Mouse (Mus musculus): Measurements from ENCODE around the gene Gm44503.
A peak's percentile ranks its signal among the peaks of the same experiment; 100 is the strongest.

Gm44503 gene

GRCm38 (mm10) chr9:72972984-72973383, 14.3 kb downstream of the Gm44503 start:
- no peak for DNase-seq (ENCODE audit: low spot score in 2 of 2)

DNA sequence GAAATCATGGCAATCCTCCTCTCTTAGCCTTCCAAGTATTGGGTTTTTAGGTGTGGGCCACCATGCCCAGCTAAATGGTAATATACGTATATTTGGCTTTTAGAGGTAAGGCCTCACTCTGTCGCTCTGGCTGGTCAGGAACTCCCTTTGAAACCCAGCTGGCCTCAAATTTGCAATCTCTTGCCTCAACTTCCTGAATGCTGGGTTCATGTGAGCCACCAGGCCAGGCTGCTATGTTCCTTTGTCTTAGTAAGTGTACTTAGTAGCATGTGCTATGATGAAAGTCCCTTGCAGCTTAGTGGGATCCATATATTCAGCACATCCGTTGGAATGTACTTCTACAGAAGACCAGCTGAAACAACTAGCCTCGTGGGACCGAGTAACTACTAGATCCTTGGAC, 16.1 kb downstream of the Gm44503 start:
- no peak for DNase-seq (ENCODE audit: low spot score in 2 of 2)

GRCm38 (mm10) chr9:72975242-72975641, 16.6 kb downstream of the Gm44503 start:
- DNase-seq (ENCODE audit: low spot score in 2 of 2) = no peak

DNA sequence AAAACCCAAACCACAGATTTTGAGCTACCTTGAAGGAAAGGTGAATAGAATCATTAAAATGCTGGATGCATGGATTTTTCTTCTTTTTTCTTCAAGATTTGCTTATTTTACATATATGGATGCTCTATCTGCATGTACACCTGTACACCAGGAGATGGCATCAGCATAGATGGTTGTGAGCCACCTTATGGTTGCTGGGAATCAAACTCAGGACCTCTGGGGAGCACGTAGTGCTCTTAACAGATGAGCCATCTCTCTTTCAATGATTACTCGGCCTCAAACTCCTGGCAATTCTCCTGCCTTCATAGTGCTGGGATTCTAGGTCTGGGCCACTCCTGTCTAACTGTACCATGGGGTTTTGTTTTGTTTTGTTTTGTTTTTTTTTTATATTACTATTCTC, 24.4 kb downstream of the Gm44503 start:
- no peak for DNase-seq (ENCODE audit: low spot score in 2 of 2)

DNA sequence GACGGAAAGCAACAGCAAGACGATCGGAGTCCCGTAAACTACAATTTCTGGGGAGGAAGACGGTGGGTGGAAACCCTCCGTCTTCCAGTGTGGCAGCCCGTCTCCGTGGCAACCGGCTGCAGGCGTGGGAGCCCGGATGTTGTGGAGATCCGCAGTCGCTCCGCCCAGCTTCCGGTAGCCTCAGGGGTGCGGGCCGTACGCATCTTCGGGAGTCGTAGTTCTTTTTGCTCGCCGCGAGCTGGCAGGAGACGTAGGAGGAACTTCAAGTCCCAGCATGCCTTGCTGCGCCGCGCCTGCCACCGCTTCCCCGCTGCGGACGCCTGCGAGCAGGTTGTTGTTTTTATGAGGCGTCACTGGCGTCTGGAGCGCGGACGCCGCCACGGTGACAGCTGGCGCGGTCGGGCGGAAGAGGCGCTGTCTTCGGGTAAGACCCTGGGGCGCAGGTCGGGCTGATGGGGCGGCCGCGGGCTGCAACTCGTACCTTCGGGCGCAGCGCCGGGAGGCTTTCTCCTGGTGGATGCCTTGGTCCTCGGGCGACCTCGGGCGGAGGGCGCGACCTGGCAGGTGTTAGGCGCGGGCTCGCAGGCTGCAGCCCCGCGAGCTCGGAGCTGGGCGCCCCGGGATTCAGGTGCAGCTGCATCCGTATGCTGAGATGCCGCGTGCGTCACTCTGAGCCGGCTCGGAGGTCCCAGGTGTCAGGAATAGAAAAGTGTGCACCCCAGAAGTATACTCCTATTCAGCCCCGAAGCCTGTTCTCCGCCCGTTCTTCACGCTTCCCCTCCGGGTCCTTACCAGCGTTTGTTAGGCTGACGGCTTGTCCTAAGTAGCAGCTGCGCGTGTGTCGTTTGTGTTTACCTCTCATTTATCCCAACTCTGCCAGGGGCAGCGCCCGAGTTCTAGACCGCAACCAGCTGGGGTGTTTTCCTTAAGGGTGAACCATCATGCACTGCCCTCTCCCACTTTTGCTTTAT, 26.9 kb downstream of the Gm44503 start, which contains the start of the genes Ccpg1os and Ccpg1:
TSS of gene Ccpg1os (minus strand) at position 133 of the 971 bp plus-strand sequence.
TSS of gene Ccpg1 (plus strand) at position 180 of the 971 bp plus-strand sequence.
- peak; percentile 90 to 96 for DNase-seq (ENCODE audit: low spot score in 2 of 2)

GRCm38 (mm10) chr9:72987703-72988102, 29.1 kb downstream of the Gm44503 start:
- no peak for DNase-seq (ENCODE audit: low spot score in 2 of 2)

DNA sequence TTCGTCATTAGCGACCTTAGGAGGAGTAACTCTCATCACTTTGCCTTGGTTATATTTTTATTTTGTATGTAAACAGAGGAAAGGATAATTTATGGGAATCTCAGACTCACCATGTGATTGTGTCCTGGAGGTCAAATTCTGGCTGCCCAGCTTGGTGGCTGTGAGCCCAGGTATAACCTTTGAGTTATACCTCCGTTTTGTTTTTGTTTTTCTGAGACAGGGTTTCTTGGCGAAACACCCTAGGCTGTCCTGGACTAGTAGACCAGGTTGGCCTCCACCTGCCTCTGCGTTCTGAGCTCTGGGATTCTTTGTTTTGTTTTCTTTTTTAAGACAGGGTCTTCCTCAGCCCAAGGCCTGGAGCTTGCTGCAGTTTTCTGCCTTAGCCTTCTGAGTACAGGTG, 30.1 kb downstream of the Gm44503 start:
- DNase-seq (ENCODE audit: low spot score in 2 of 2) = no peak

GRCm38 (mm10) chr9:72991420-72991819, 32.8 kb downstream of the Gm44503 start:
- DNase-seq (ENCODE audit: low spot score in 2 of 2) = no peak

GRCm38 (mm10) chr9:72992576-72992975, 33.9 kb downstream of the Gm44503 start:
- no peak for DNase-seq (ENCODE audit: low spot score in 2 of 2)

- DNase-seq (ENCODE audit: low spot score in 2 of 2) = no peak
These were observed 37.5 kb downstream of the Gm44503 start for GRCm38 (mm10) chr9:72996167-72996566.

DNA sequence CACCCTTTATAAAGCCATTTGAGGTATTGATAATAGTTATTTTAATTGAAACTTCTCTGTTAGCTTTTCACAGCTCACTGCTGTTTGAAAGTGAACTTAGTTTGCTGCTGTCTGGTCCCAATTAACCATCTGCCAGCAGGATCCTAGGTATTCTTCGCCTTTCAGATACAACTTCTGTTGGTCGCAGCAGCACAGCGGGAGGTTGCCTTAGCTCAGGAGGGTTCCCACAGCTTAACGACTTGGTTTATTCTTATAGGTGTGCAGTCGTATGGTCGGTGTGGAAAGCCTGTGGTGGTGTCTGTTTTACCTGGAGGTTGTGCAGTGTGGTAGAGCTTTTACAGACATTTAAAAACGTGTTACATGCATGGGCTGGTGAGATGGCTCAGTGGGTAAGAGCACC, 38.2 kb downstream of the Gm44503 start:
- no peak for DNase-seq (ENCODE audit: low spot score in 2 of 2)

GRCm38 (mm10) chr9:73000487-73000886, 41.8 kb downstream of the Gm44503 start:
- no peak for DNase-seq (ENCODE audit: low spot score in 2 of 2)

DNA sequence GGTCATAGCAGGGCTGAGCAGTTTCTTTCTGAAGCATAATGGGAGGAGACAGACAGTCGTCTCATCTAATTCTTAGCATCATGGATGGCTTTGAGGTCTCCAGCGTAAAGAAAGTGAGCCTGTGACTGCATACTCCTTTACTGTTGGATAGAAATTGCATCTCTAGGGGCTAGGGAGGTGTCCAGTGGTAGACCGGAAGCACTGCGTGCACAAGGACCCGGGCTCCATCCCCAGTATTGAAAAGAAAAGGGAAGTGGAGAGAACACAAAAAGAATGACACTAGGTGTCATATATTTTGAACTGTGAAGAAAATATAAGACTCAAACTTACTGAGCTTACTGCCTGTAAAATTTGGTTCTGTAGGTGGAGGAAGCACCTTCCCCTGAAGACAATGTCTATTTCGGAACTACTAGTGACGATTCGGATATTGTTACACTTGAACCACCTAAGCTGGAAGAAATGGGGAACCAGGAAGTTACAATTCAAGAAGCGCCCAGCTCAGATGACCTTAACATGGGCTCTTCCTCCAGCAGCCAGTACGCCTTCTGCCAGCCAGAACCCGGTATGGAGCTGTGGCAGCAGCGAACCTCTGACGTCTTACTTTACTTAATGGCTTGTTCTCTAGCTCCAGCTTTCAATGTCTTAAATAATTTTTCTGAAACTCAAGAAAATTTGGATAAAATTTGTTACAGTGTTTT, 42.8 kb downstream of the Gm44503 start:
- no peak for DNase-seq (ENCODE audit: low spot score in 2 of 2)

DNA sequence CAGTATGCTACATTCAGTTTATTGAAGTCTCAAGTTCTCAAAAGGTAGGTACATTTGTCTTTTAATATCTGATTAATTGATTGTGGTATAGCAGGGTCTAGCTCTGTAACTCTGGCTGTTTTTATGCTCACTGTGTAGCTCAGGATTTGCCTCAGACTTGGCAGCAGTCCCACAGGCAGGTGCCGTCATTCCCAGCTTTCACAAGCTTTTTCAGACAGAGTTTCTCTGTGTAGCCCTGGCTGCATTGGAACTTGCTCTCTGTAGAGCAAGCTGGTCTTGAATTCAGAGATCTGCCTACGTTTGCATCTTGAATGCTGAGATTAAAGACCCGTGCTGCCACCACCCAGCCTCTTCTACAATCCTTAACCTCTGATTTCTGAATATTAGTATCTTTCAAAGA, 43.5 kb downstream of the Gm44503 start:
- DNase-seq (ENCODE audit: low spot score in 2 of 2) = no peak

DNA sequence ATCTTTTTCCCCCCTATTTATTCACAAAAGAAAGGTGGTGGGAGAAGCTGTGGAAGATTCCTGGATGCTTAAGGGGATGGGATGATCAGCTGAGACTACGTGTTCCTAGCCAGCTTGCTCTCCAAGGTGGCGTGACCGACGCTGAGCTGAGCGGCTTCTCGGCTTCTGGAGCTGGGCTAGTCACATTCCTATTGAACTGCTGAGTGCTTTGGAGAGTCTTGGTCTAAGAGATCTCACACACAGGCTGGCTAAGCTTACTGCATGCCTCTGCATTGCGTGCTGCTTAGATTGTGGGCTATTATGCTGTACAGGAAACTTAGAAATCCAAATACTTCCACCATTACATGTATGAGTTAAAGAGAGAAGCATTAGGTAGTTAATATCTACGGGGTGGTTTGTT, 45.4 kb downstream of the Gm44503 start:
- no peak for DNase-seq (ENCODE audit: low spot score in 2 of 2)

GRCm38 (mm10) chr9:73005106-73005505, 46.5 kb downstream of the Gm44503 start:
- DNase-seq (ENCODE audit: low spot score in 2 of 2) = no peak

GRCm38 (mm10) chr9:73006175-73006574, 47.5 kb downstream of the Gm44503 start:
- no peak for DNase-seq (ENCODE audit: low spot score in 2 of 2)

- no peak for DNase-seq (ENCODE audit: low spot score in 2 of 2)
These were observed 49.7 kb downstream of the Gm44503 start for GRCm38 (mm10) chr9:73008384-73008783.

DNA sequence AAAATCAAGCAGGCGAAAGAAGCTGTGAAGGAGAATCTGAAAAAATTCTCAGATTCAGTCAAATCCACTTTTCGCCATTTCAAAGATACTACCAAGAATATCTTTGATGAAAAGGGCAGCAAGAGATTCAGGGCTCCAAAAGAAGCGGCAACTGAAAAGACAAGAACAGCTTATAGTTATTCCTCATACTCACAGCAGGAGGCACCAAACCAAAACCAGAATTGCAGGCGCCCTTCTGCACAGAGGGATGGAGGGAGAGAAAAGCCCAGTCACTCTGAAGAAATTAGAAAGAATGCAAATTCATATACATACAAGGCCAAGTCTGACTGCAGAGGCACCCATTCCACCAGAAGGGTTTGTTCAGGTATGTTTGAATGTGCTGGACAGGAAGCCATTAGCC, 54.0 kb downstream of the Gm44503 start:
- DNase-seq (ENCODE audit: low spot score in 2 of 2) = no peak

- DNase-seq (ENCODE audit: low spot score in 2 of 2) = no peak
These were observed 56.1 kb downstream of the Gm44503 start for GRCm38 (mm10) chr9:73014724-73015123.

- DNase-seq (ENCODE audit: low spot score in 2 of 2) = no peak
These were observed 61.2 kb downstream of the Gm44503 start for GRCm38 (mm10) chr9:73019841-73020240.

GRCm38 (mm10) chr9:73020566-73021097, 62.0 kb downstream of the Gm44503 start:
- no peak for DNase-seq (ENCODE audit: low spot score in 2 of 2)

Data from urinary bladder, postnatal 36 days (tissue).